Mouse (Mus musculus) olfactory bulb, adult 2 months (tissue): ENCODE results near the gene Arhgap1.

Source experiments
- CTCF ChIP-seq: fragments of 200-500 bp; IDR thresholded peaks from 2 replicates; pipeline ENCODE4 v1.5.1; 2012; ENCODE audit warnings: low read depth, mild to moderate bottlenecking, low read length, moderate library complexity; ENCODE audit not compliant: insufficient read depth
- POLR2A ChIP-seq: fragments of 200-500 bp; IDR thresholded peaks from 2 replicates; pipeline ENCODE4 v1.6.1; 2012; ENCODE audit warnings: mild to moderate bottlenecking, low read depth, low read length, moderate library complexity; ENCODE audit not compliant: insufficient read depth

- TF ChIP-seq POLR2A (no peak), CTCF (no peak)
Measured at GRCm38 (mm10) chr2:91673587-91673986, 23.9 kb downstream of the Arhgap1 start.
